Mouse (Mus musculus) stomach, embryonic 15.5 days (tissue): ENCODE data around the gene Ttc32. TPM values are rescaled to one million over a fixed set of nuclear protein-coding genes. Genes with fewer than 3 reads are reported as not detected.
"Not testable (repeated sequence)": the region's sequence is repeated elsewhere in the genome, so short reads cannot be mapped to it uniquely, and the experiment has no call there.

Experiments
- ATAC-seq: fragments of 200-750 bp; cut with Nextera tagmentation; 2 replicates; pipeline ENCODE4 v1.8.0; 2017; ENCODE audit warnings: low read depth, moderate number of reproducible peaks, moderate TSS enrichment; ENCODE audit not compliant: insufficient read depth, low FRiP score
- H3K27ac ChIP-seq: fragments of 300-500 bp; sonication (generic); 2 replicates; pipeline ENCODE4 v1.5.1; 2015; ENCODE audit warnings: mild to moderate bottlenecking, inconsistent platforms
- H3K27me3 ChIP-seq: fragments of 300-500 bp; sonication (generic); replicated peaks from 2 replicates; pipeline ENCODE4 v1.6.1; 2015; ENCODE audit warnings: inconsistent platforms
- H3K36me3 ChIP-seq: fragments of 300-500 bp; sonication (generic); 2 replicates; pipeline ENCODE4 v1.6.1; 2015; ENCODE audit warnings: inconsistent platforms
- H3K4me1 ChIP-seq: fragments of 300-500 bp; sonication (generic); 2 replicates; pipeline ENCODE4 v1.6.1; 2015; ENCODE audit warnings: inconsistent platforms
- H3K4me2 ChIP-seq: fragments of 300-500 bp; sonication (generic); 2 replicates; pipeline ENCODE4 v1.6.1; 2015; ENCODE audit warnings: mild to moderate bottlenecking, inconsistent platforms
- H3K4me3 ChIP-seq: fragments of 300-500 bp; sonication (generic); replicated peaks from 2 replicates; pipeline ENCODE4 v1.5.1; 2015; ENCODE audit warnings: inconsistent platforms
- H3K9ac ChIP-seq: fragments of 300-500 bp; sonication (generic); 2 replicates; pipeline ENCODE4 v1.6.1; 2015; ENCODE audit warnings: inconsistent platforms
- H3K9me3 ChIP-seq: fragments of 300-500 bp; sonication (generic); 2 replicates; pipeline ENCODE4 v1.6.1; 2016; ENCODE audit warnings: inconsistent platforms
- WGBS: fragments of 180-500 bp; shearing (Covaris S2); methylation state at CpG from one replicate; pipeline ENCODE4 v1.1.7; 2015; 5-methylcytosine and 5-hydroxymethylcytosine counted together
- polyA plus RNA-seq: library from polyadenylated mRNA; unstranded; fragments of >200 nt; fragmentation: Nextera tagmentation; extraction: Ambion mirVana; gene quantifications from 2 replicates; pipeline ENCODE4 v1.2.1, GENCODE M21; 2015

Ttc32 gene
- polyA plus RNA-seq, 1 experiment from 2014 or later = 28.1 TPM

DNA sequence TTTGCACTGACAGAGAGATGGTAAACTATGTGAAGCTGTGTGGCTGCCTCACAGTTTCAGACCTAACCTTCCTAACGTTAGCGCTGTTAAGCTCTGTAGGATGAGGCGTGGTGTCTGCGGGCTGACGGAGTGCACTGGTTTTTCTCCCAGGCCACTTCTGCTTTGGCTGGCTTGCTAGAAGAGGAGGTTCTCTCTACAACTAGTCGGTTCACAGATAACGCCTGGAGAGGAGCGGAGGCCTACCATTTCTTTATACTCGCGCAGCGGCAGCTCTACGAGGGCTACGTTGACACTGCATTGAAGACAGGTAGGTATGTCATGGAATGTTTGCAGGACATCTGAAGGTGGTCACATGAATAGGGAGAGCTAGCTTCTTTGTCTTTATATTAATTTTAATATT is 5.1 kb upstream of the Ttc32 start:
- Histone ChIP-seq H3K4me2 (no peak overlapping the region), H3K9ac (no peak overlapping the region), H3K27me3 (no peaks in the 10 kb centered on the region), H3K27ac (no peak overlapping the region), H3K36me3 (no peaks in the 10 kb centered on the region), H3K4me1 (no peaks in the 10 kb centered on the region), H3K4me3 (no peak overlapping the region), H3K9me3 (no peaks in the 10 kb centered on the region)
- no peak for ATAC-seq
- 79% methylated on average over 13 of the region's 13 CpGs for WGBS

GRCm38 (mm10) chr12:9026843-9027242 is 3.0 kb upstream of the Ttc32 start:
- Histone ChIP-seq H3K36me3 (no peaks in the 10 kb centered on the region), H3K9me3 (no peaks in the 10 kb centered on the region), H3K27me3 (no peaks in the 10 kb centered on the region), H3K4me1 (0 out of 2 replicates have a peak, but pooled peaks cover 3% of the 10 kb centered on the region), H3K9ac (no peak overlapping the region), H3K27ac (no peak overlapping the region), H3K4me3 (no peak overlapping the region), H3K4me2 (no peak overlapping the region)
- no peak for ATAC-seq

GRCm38 (mm10) chr12:9028816-9029215 is 981 bp upstream of the Ttc32 start:
- not testable (repeated sequence) for H3K9ac ChIP-seq, H3K27me3 ChIP-seq, H3K36me3 ChIP-seq, H3K27ac ChIP-seq, H3K9me3 ChIP-seq, H3K4me2 ChIP-seq, H3K4me1 ChIP-seq, ATAC-seq, H3K4me3 ChIP-seq
- 86% methylated on average over 7 of the region's 7 CpGs for WGBS

GRCm38 (mm10) chr12:9029506-9029887 is 300 bp upstream of the Ttc32 start:
- Histone ChIP-seq H3K4me2 (peak overlapping the region; percentile 62), H3K27ac (peak overlapping the region; percentile 99; the same call in 1 of the 2 replicates), H3K27me3 (no peaks in the 10 kb centered on the region), H3K36me3 (no peaks in the 10 kb centered on the region), H3K9ac (no peak overlapping the region), H3K9me3 (no peaks in the 10 kb centered on the region), H3K4me3 (peak overlapping the region; percentile 64), H3K4me1 (0 out of 2 replicates have a peak, but pooled peaks cover 3% of the 10 kb centered on the region)
- peak; percentile 24 for ATAC-seq
- WGBS = 36% methylated on average over 4 of the region's 4 CpGs

GRCm38 (mm10) chr12:9031166-9031565 is 1.4 kb downstream of the Ttc32 start:
- H3K36me3 ChIP-seq = no peaks in the 10 kb centered on the region
- no peaks in the 10 kb centered on the region for H3K27me3 ChIP-seq
- peak overlapping the region; percentile 62 for H3K4me2 ChIP-seq
- H3K9me3 ChIP-seq = no peaks in the 10 kb centered on the region
- peak overlapping the region; percentile 64 for H3K4me3 ChIP-seq
- peak overlapping the region; percentile 64; the same call in 1 of the 2 replicates for H3K9ac ChIP-seq
- 51% methylated on average over 8 of the region's 8 CpGs for WGBS
- H3K4me1 ChIP-seq = 0 out of 2 replicates have a peak, but pooled peaks cover 3% of the 10 kb centered on the region
- no peak for ATAC-seq
- H3K27ac ChIP-seq = peak overlapping the region; percentile 99

- no peak for ATAC-seq
- Histone ChIP-seq H3K4me3 (no peak overlapping the region), H3K27ac (no peak overlapping the region)
Observed at GRCm38 (mm10) chr12:9033140-9033539, 3.3 kb downstream of the Ttc32 start.

DNA sequence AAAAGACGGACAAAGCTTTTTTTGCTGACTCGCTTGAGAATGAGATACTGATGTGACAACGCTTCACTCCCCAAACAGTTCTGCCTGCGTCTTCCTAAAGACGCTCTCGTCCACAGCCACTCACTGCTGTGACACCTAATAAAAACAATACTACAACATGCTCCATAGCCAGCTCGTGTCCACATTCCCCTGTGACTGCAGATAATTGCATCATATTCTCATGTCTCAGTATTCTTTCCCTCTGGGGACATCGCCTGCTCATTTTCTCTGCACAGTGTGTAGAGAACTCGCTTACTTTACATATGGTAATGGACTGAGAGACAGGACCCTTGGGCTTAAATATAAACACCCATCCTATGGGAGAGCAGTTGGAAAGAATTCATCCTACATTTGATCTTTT is 6.6 kb downstream of the Ttc32 start:
- H3K27me3 ChIP-seq = no peaks in the 10 kb centered on the region
- no peak overlapping the region for H3K4me3 ChIP-seq
- no peak overlapping the region for H3K9ac ChIP-seq
- H3K4me2 ChIP-seq = no peak overlapping the region
- H3K36me3 ChIP-seq = no peaks in the 10 kb centered on the region
- no peak for ATAC-seq
- no peak overlapping the region for H3K27ac ChIP-seq
- no peaks in the 10 kb centered on the region for H3K4me1 ChIP-seq
- H3K9me3 ChIP-seq = no peaks in the 10 kb centered on the region
- 82% methylated on average over 9 of the region's 9 CpGs for WGBS

More at GRCm38 (mm10) chr12:9033140-9033539, 3.3 kb downstream of the Ttc32 start:
- no peak overlapping the region for H3K9ac ChIP-seq
- no peaks in the 10 kb centered on the region for H3K9me3 ChIP-seq
- H3K4me1 ChIP-seq = 0 out of 2 replicates have a peak, but pooled peaks cover 3% of the 10 kb centered on the region
- no peak overlapping the region for H3K4me2 ChIP-seq
- no peaks in the 10 kb centered on the region for H3K36me3 ChIP-seq
- no peaks in the 10 kb centered on the region for H3K27me3 ChIP-seq

- no peak for ATAC-seq
- Histone ChIP-seq H3K9ac (no peak overlapping the region), H3K36me3 (no peaks in the 10 kb centered on the region), H3K9me3 (no peaks in the 10 kb centered on the region), H3K4me1 (no peaks in the 10 kb centered on the region), H3K4me3 (no peak overlapping the region), H3K4me2 (no peak overlapping the region), H3K27me3 (no peaks in the 10 kb centered on the region), H3K27ac (no peak overlapping the region)
- WGBS = 84% methylated on average over 5 of the region's 5 CpGs
Observed at GRCm38 (mm10) chr12:9040177-9040576, 10.4 kb downstream of the Ttc32 start.

GRCm38 (mm10) chr12:9040686-9041085 is 10.9 kb downstream of the Ttc32 start:
- no peaks in the 10 kb centered on the region for H3K27me3 ChIP-seq
- H3K9ac ChIP-seq = no peak overlapping the region
- no peak overlapping the region for H3K4me2 ChIP-seq
- H3K4me3 ChIP-seq = no peak overlapping the region
- no peaks in the 10 kb centered on the region for H3K36me3 ChIP-seq
- no peak overlapping the region for H3K27ac ChIP-seq
- H3K4me1 ChIP-seq = no peaks in the 10 kb centered on the region
- no peaks in the 10 kb centered on the region for H3K9me3 ChIP-seq
- ATAC-seq = no peak
- WGBS = 78% methylated on average over 7 of the region's 7 CpGs

GRCm38 (mm10) chr12:9042316-9042715 is 12.5 kb downstream of the Ttc32 start:
- Histone ChIP-seq H3K27me3 (no peaks in the 10 kb centered on the region), H3K4me3 (no peak overlapping the region), H3K4me1 (no peaks in the 10 kb centered on the region), H3K27ac (no peak overlapping the region), H3K9ac (no peak overlapping the region), H3K4me2 (no peak overlapping the region), H3K36me3 (no peaks in the 10 kb centered on the region), H3K9me3 (no peaks in the 10 kb centered on the region)
- ATAC-seq = no peak
- 83% methylated on average over 5 of the region's 5 CpGs for WGBS

DNA sequence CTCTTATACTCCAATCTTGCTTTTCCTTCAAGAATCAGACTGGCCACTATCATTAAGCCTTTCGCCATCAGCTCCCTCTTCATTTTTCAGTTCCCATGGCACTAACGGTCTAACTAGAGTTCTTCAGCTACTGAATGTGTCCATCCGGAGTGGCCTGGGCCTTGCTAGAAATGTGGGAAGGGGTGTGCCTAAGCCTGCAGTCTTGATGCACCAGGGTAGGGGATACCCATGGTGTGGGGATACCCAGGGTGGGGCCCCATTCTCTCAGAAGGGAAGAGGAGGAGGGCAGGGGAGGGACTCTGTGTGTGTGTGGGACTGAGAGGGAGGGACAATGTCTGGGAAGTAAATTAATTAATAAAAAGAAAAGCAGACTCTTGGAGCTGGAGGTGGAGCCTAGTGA is 13.0 kb downstream of the Ttc32 start:
- Histone ChIP-seq H3K4me3 (no peak overlapping the region), H3K27ac (no peak overlapping the region), H3K9ac (no peak overlapping the region), H3K9me3 (no peaks in the 10 kb centered on the region), H3K36me3 (no peaks in the 10 kb centered on the region), H3K27me3 (no peaks in the 10 kb centered on the region), H3K4me1 (no peaks in the 10 kb centered on the region), H3K4me2 (no peak overlapping the region)
- WGBS = 88% methylated on average over 3 of the region's 3 CpGs
- ATAC-seq = no peak

DNA sequence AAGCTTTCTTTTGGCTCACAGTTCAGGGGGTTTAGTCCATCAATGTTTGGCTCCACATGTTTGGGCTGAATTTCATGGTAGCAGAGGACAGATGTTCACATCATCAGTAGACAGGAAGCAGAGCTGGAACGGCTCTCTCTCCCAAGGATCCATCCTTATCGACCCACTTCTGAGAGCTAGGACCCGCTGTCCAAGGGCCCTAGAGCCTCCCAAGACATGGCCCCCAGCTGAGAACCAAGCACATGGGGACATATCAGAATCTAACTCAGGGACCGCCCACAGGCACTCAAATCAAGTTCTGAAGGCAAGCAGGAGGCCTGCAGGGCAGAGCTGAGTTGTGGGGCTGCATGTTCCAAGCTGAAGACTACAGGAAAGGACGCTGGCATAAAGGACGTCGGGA is 14.9 kb downstream of the Ttc32 start:
- H3K9me3 ChIP-seq = no peaks in the 10 kb centered on the region
- ATAC-seq = no peak

GRCm38 (mm10) chr12:9046674-9047073 is 16.9 kb downstream of the Ttc32 start:
- no peak overlapping the region for H3K4me2 ChIP-seq
- no peak overlapping the region for H3K27ac ChIP-seq
- no peak for ATAC-seq
- H3K9ac ChIP-seq = no peak overlapping the region
- no peaks in the 10 kb centered on the region for H3K27me3 ChIP-seq
- H3K9me3 ChIP-seq = no peaks in the 10 kb centered on the region
- no peak overlapping the region for H3K4me3 ChIP-seq
- H3K4me1 ChIP-seq = no peaks in the 10 kb centered on the region
- WGBS = 75% methylated on average over 4 of the region's 4 CpGs
- H3K36me3 ChIP-seq = no peaks in the 10 kb centered on the region

More for the DNA sequence above, 14.9 kb downstream of the Ttc32 start:
- H3K4me1 ChIP-seq = no peaks in the 10 kb centered on the region
- H3K9ac ChIP-seq = no peak overlapping the region
- H3K4me2 ChIP-seq = no peak overlapping the region
- no peak overlapping the region for H3K27ac ChIP-seq
- no peaks in the 10 kb centered on the region for H3K27me3 ChIP-seq
- H3K36me3 ChIP-seq = no peaks in the 10 kb centered on the region
- 92% methylated on average over 7 of the region's 7 CpGs for WGBS
- no peak overlapping the region for H3K4me3 ChIP-seq
